Mouse (Mus musculus) layer of hippocampus, postnatal 14 days (tissue): ENCODE measurements at regions not wholly inside any gene's neighbourhood (a gene's known extent, or its start where the extent isn't known, plus 50 kb on each side); places are given as distances from the start of the nearest gene placed in this dataset.

Experiments
- DNase-seq, 2 experiments: peaks; one replicate each; pipeline ENCODE4 v3.0.0; 2021 to 2022; ENCODE audit warnings: low spot score in 2 of 2, mixed read lengths in 1 of 2

DNA sequence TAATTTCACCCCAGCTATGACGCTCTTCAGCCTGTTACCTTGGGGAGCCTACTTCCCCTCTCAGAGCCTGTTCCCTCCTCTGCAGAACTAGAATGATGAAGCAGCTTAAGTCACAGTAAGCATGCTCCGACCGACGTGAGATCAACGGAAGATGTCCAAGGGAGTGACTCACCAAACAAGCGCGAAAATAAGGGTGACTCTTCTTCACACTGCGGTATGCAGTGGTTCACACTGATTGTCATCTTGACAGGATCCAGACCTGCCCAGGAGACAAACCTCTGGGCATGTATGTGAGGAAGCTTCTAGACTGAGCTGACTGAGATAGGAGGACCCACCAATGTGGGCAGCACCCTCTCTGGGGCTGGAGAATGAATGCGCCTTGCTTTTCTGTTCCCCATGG, 116.3 kb upstream of the Tpm1 start:
- no peak for DNase-seq

DNA sequence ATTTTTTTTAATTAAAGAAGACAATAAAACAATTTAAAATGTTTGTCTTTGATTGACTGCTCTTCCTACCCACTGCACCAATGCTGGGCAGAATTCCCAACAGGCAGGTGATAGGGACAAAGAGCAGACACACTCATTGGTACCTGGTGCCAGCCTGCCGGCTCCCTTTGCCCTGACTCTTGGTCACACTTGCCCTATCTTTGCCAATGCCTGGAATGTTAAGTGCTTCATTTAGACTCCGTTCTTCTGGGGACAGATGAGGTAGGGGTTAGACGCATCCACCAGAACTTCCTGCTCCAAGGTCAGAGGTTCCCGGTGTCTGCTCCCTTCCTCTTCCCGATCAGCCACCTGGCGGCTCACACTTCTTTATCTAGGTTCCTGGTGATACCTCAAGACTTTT, 114.5 kb upstream of the Tpm1 start:
- DNase-seq, result no peak

DNA sequence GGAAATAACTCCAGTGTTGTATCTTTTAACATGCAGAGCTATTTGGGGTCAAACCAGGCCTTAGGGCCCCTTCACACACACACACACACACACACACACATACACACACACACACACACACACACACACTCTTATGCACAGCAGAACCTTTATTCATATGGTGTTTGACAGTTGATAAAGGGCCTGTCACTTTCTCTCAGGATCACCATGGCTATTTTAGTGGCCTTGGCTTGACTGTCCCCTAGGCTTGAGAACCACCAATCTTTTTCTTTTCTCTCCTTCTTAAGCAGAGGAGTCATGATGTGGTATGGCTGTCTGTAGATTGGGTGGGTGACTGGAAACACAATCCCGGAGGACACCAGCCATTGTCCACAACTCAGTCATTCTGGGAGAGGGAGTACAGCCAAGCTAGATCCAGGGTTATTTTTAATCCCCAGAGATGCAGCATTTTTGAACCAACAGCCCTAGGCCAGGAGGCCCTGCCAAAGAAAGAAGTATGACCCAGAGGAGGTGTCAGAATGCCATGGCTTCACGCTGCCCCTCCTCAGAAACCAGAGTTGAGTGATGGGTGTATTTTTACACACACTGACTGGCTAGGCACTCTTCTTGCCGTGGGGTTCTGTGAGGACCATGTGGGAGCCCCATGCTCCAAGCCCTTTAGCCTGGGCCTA, 111.7 kb upstream of the Tpm1 start:
- DNase-seq, result no peak

DNA sequence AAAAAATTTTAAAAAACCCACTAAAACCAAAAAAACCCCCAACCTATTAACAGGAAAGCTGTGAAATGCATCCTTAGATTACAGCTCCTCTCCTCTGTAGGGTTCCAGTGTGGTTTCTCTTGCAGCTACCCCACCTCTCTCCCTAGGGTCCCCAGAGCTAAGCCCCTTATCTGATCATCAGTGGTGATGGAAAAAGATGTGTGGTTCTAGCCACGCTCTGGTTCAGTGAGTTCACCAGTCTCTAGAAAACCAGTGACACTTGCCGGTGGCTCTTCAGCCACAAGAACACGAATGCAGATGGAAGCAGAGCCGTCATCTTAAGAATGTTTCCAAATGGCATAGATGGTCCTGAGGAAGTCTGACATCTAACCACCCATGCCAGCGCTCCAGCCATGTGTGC, 111.1 kb upstream of the Tpm1 start:
- no peak for DNase-seq

DNA sequence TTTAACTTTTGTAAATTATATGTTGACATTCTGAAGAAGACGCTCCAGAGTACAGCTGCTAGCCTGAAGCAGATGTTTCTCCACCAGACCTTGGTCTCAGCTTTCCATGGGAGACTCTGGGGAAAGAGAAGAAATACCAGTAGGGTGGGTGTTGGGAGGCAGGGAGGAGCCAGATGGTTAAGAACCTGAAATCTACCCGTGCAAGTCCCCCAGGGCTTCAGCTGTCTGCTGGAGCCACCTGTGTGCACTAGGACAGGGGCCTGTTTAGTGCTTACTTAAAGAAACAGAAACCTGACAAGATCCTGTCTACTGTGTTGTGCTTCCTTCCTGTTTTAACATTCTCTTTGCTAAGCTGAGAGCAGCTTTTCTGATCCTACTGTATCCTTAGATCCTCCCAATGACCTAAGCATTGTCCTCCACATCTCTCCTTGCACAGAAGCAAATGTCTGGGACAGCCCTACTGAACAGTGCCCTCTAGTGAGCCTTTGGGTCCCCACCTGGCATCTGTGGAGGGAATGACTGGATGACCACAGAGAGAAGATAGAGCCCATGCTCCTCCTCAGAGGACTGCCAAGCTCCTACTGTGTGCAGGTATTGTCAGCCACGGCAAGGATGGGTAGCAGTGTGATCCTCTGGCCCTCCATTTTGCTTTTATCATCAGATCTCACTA, 107.5 kb upstream of the Tpm1 start:
- no peak for DNase-seq

DNA sequence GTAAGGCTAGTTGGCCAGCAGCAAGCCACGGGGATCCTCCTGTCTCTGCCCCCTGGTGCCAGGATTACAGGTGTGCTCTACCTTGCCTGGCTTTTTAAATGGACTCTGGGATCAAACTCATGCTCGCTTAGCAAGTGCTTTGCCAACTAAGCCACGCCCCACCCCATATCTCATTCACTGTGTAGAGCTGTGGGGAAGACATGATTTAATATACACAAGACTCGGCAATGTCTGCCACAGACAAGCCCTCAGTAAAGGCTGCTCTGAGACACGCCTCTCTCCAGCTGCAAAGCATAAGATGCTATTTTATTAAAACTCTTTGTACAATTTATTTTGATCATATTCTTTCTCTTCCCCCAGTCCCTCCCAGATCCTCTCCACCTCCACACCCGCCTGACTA, 104.9 kb upstream of the Tpm1 start:
- no peak for DNase-seq

DNA sequence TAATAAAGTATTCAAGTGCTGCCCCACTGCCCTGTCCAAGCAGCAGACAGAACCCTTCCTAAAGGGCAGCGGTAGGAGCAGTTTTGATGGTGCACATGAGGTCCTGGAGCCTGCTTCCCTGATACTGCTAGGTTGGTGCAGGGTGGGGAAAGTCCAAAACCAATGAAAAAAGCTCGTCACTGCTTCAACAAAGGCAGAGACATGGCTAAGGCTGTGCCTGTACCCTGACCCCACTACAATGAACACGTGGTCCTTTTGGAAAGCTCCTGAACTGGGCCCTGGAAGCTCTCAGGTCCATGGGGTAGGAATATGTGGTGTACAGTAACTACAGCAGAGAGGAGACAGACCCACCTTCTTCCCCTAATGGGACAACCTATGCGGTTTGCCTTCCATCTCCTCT, 104.1 kb upstream of the Tpm1 start:
- no peak for DNase-seq

DNA sequence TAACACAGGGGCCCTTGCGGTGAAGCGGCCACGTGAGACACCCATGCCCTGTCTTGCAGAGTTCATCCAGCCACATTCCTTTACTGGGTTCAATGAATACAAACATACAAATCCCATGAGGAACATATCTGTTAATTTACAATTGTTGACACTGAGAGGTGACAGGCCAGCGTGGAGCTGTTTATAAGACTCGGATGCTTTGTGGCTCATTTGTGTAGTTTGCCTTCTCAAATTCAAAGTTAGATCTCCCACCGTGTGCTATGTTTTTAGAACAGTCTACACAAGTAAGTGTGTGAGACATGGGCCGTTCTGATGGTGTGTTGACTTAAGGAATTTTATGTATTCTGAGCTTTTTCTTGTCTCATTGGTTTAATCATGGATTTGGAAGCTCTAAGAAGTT, 98.5 kb upstream of the Tpm1 start:
- no peak for DNase-seq

DNA sequence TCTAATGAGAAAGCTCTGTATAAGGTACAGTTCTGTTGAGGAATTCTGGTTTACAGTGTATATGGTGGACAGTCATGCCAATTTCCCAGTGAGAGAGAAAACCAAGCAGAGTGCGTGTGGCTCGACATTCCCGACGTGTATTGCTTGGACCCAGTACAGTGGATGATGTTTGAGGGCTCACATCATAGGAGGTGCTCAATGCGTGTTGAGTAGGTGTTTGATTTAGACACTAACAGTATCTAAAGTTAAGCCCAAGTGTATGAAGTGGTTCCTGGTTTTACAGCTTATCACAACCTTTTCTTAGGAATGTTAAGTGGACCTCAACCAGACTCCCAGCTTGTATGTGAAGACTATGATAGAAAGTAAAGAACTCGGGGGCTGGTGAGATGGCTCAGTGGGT, 96.2 kb upstream of the Tpm1 start:
- no peak for DNase-seq

DNA sequence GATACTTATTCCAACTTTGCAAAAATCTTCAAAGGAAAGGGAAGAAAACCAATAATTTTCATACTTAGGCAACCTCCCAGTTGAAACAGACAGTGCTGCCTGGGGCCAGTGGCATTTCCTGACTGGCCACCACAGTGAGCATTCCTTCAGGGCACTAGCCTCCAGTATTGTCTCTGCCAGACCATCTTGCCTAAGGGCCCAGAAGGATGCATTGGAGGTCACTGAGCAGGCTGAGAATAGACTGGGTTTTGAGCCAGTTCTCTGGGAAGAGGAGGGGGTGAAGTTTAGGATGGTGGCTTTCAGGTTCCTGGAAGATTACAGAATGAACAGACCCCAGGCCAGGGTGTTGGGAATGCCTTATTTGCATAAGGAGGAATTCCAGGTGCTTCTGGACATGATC, 95.3 kb upstream of the Tpm1 start:
- DNase-seq, result no peak

DNA sequence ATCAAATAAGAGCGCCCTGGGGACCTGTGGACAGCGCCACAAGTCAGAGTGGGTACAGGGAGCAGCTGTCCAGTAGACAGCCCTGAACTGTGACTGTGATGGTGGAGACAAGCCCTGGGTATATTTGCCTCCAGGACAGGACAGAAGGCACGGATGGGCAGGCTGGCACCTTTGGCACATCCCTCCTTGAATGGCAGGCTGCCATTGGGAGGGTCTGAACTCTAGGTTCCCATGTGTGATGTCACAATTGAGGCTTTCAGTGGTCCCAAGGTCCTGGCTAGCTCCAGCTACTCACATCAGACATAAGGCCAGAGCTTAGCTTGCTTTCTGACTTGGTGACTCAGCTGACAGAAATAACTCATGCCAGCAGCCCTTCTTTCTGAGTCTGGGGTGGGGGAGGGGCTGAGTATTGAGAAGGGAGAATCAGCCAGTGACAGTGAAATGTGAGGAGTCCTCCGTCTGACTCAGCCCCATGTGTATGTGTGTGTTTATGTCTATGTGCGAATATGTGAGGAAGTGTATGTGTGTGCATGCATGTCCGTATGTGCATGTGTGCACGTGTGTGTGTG, 91.2 kb upstream of the Tpm1 start:
- peak; percentile 35 to 38 for DNase-seq

DNA sequence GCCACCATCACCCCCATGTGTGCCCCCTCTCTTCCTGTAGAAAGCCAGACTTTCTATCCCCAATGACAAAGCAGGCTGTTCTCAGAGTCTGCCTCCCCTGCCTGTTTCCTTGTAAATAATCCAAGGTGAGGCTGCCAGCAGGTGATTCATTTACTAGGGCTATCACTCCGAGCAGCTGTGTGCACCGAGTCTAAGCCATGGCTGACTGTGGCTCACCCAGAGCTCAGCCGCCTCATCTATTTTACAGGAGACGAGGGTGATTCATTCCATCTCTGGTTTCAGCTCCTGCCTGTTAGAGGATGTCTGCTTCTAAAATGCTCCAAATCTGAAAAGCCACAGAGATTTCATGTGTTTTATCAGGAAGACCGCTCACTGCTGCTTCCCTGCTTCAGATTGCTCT, 88.5 kb upstream of the Tpm1 start:
- peak in 1 of 2 experiments; percentile 20 for DNase-seq

DNA sequence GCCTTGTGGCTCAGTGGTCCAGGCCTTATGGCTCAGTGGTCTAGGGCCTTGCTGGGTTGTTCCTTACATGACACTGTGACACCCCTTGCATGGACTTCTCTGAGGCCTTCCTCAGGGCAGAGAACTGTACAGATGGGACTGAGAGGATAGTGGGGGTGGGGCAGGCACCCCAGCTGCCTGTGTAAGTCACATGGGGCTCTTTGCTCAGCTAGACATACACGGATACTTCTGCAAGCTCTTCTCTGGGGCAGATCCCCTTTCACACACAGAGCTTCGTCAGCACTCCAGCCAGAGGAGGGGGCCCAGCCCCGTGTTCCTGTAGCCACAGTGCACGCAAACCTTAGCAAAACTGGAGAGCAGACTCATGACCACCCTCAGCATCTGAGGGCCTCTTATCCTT, 87.9 kb upstream of the Tpm1 start:
- peak in 1 of 2 experiments; percentile 26 for DNase-seq

DNA sequence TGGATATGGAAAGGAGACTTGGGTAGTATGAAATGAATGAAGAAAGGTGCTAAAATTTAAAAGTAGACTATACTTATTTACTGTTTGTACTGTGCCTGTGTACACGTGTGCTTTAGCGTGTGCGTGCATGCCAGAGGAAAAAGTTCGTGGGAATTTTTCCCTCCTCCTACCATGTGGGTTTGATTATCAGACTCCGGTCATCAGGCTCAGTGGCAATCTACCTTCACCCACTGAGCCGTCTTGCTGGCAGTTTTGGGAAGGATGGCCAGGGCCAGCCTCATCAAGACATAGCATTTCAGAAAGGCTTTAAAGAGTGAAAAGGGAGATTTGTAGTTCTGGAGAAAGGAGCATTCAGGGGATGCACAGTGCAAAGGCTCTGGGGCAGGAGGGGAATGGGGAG, 87.0 kb upstream of the Tpm1 start:
- no peak for DNase-seq

DNA sequence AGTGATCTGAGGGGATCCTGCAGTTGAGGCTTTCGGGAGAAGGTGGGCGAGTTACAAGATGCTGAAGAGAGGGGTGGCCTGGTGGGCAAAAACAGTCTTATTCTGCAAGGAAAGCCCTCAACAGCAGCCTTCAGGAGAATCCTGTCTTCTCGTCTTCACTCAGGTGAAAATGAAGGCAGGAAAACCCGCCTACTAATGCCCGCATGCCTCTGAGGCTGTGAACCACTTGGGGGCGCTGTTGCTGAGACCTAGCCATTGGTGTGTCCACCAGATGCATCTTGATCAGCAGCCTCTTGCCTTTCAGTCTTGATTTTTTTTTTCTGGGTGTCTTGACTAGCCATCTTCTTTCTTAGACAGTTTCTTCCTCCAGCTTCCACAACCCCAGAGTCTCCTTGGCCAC, 85.2 kb upstream of the Tpm1 start:
- DNase-seq, result no peak

DNA sequence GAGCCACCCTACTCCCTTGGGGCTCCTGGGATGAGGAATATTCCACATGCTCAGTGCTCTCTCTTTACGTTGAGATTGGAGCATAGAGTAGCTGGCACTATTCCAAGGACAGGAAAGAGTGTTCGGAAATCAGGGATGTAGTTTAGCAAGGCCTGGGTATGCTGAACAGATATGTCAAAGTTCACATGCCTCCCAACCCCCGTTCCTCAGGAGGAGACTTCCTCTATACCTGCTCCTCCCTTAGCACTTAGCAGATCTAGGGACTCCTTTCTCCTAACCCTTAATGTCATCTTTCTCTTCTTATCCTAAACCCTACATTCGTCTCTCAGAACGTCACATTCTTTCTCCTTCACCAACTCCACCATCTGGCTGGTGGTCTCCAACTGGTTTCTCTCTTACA, 83.2 kb upstream of the Tpm1 start:
- no peak for DNase-seq

DNA sequence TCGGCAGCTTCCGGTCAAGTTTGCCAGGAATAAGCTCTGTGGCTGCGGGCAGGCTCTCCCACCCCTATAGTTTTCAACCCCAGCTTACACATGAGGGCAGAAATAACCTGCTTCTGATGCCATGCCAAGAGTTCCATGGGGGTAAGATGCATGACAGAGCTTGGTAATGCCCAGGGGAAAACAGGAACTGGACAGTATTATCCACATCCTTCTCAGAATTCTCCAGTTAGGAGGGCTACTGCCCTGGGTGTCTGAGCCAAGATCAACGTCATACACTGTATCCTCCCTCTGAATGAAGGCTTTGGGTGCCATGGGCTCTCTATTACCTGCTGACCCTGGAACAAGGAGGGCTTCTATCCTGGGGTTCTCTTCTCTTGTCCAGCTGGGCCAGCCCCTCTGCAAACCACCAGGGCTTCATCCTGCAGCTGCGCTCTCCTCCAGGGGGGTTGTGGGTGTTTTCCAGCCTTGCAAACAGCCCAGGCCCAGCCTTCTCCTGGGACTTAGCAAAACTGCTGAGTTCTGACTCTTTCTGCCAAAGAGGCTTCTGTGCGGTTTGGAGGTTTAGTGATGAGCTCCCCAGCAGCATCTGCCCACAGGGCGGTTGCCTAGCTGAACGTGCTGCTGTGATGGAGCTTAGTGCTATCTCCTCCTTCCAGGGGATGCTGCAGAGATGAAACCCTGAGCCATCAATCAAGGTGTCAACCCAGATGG, 81.7 kb upstream of the Tpm1 start:
- DNase-seq, result peak; percentile 17 to 26

DNA sequence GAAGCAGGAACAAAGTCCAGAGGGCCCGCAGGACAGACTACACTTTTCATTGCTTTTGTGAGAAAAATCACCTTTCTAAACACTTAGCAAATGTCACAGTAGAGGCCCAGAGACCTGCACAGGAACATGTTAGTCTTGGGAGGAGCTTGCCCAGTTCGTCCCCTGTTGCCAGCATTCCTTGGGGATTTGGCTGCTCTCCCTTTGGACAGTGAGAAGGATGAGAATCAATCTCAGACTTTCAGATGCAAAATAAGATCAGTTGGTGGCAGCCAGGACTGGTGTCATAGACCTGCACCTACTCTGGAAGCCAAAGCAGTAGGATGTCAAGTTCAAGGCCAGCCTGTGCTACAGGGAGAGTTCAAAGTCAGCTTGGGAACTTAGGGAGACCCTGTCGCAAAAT, 80.7 kb upstream of the Tpm1 start:
- no peak for DNase-seq

DNA sequence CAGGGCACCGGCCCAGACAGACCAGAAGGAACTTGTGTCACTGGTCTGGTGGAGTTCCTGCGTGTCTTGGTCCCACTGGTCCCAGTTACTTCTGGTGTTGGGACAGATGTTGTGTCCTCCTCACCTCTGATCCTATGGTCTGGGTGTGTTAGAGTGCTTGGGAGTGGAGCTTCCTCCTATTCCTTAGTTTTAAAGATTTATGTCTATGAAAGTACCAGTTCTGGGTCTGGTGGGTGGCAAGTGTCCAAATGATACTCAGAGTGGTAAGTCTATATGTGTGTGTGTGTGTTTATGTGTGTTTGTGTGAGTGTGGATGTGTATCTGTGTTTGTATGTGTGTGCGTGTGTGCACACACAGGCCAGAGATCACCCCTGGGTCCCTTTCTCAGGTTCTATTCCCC, 79.9 kb upstream of the Tpm1 start:
- DNase-seq, result no peak

DNA sequence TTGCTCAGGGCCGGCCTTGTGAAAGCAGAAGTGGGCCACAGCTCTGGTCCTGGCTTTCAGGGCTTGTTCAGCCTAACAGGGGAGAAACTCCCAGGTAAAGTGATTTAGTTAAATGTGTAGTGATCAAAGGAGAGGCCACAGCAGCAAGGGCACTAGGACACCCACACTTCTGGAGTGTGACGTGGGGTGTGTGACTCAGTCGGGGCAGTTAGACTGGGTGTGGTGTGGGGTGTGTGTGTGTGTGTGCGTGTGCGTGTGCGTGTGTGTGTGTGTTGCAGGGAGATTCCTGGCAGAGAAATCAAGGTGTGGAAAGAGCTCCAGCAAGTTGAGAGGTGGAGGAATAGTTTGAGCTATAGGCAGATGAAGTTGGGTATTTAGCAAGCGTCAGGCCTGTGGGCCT, 72.5 kb upstream of the Tpm1 start:
- no peak for DNase-seq

DNA sequence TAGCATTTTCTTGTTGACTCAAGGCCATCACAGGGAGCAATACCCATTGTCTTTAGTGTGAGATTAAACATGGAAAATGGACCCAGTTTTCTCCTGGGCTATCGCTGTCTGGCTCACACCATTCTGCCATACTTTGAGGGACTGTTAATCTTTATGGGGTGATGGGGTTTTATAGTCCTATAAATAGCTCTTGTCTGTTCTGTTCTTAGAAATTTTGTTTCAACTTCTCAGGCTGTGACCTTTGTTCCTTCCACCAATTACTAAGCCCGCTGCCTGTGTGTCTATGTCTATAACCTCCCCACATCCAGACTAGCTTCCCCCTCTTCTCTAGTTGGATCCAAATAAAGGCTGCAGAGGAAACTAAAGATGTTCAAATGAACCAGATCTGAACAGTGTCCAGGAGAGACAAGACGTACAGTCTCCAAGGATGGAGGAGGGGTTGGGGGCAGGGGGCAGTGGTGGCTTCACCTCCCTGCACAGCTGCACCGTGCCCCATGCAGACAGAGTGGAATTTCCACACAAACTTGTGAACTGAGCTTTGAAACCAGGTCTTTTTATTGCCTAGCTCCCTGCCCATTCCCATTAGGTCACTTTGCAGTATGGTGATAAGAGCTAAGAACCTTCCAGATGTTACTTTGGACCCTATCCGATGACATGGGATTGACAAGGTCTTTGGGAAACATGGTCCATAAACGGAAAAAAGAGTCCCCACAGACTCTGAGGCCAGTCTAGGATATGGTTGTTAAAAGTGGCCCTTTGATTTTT, 69.9 kb upstream of the Tpm1 start:
- DNase-seq, result no peak

DNA sequence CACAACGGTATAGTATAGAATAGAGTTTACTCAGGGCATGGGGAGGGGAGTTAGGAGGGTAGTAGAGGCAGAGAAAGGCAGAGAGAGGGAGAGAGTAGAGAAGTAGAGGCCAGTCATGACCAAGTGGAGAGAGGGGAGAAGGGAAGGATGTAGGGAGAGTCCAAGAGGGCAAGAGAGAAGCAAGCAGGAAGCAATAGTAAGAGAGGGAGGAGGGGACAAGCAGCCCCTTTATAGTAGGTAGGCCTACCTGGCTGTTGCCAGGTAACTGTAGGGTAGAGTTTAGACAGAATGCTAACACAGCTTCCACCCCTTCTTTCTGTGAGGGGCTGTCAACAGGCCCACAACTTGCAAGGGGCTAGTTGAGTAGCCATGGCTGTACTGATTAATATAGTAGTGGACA, 69.2 kb upstream of the Tpm1 start:
- no peak for DNase-seq
